Mouse (Mus musculus) liver, embryonic 14.5 days (tissue): ENCODE measurements around the gene Tmc6. TPM values are rescaled to one million over a fixed set of nuclear protein-coding genes. Genes with fewer than 3 reads are reported as not detected.
"Not testable (repeated sequence)": the region's sequence is repeated elsewhere in the genome, so short reads cannot be mapped to it uniquely, and the experiment has no call there.

Experiments used
- ATAC-seq: fragments of 200-750 bp; cut with Nextera tagmentation; 2 replicates; pipeline ENCODE4 v1.8.0; 2017; ENCODE audit warnings: moderate number of reproducible peaks, mild to moderate bottlenecking, moderate library complexity; ENCODE audit not compliant: insufficient read depth
- DNase-seq, 3 experiments: peaks; one replicate each; pipeline ENCODE4 v3.0.0-alpha.2; 2012 to 2013; ENCODE audit warnings: low read depth in 3 of 3, low spot score in 3 of 3
- H3K27ac ChIP-seq: fragments of 300-500 bp; sonication (generic); 2 replicates; pipeline ENCODE4 v1.5.1; 2014; ENCODE audit warnings: moderate library complexity, mild to moderate bottlenecking, control low read depth, inconsistent platforms
- H3K27me3 ChIP-seq: fragments of 300-500 bp; sonication (generic); 2 replicates; pipeline ENCODE4 v1.6.1; 2014; ENCODE audit warnings: mild to moderate bottlenecking, low read length, moderate library complexity; ENCODE audit not compliant: control insufficient read depth, insufficient read depth
- H3K36me3 ChIP-seq: fragments of 300-500 bp; sonication (generic); replicated peaks from 2 replicates; pipeline ENCODE4 v1.6.1; 2014; ENCODE audit warnings: low read depth; ENCODE audit not compliant: control insufficient read depth, insufficient read depth
- H3K4me1 ChIP-seq, 2 experiments: fragments of 200-500 bp in 1 of 2; fragments of 300-500 bp in 1 of 2; sonication (generic) in 1 of 2; replicated peaks; 2 replicates each; pipeline ENCODE4 v1.6.1; 2012 to 2014; ENCODE audit warnings: antibody characterized with exemption in 1 of 2, inconsistent platforms in 1 of 2, low read length in 1 of 2; ENCODE audit not compliant: control insufficient read depth in 2 of 2, insufficient read depth in 2 of 2
- H3K4me2 ChIP-seq: fragments of 300-500 bp; sonication (generic); 2 replicates; pipeline ENCODE4 v1.6.1; 2014; ENCODE audit warnings: low read depth, mild to moderate bottlenecking, control low read depth, moderate library complexity
- H3K4me3 ChIP-seq, 2 experiments: fragments of 200-500 bp in 1 of 2; fragments of 300-500 bp in 1 of 2; sonication (generic) in 1 of 2; 2 replicates each; pipeline ENCODE4 v1.5.1; 2012 to 2014; ENCODE audit warnings: low read depth in 2 of 2, low read length in 2 of 2, mild to moderate bottlenecking in 2 of 2, control low read depth in 1 of 2, inconsistent platforms in 1 of 2, moderate library complexity in 1 of 2; ENCODE audit not compliant: insufficient read depth in 1 of 2
- H3K9ac ChIP-seq: fragments of 300-500 bp; sonication (generic); replicated peaks from 2 replicates; pipeline ENCODE4 v1.6.1; 2014; ENCODE audit warnings: mild to moderate bottlenecking, control low read depth, moderate library complexity
- H3K9me3 ChIP-seq: fragments of 300-500 bp; sonication (generic); 2 replicates; pipeline ENCODE4 v1.6.1; 2016; ENCODE audit warnings: low read length, mixed read lengths; ENCODE audit not compliant: control insufficient read depth
- CTCF ChIP-seq: IDR thresholded peaks from 2 replicates; pipeline ENCODE4 v1.5.1; 2016; ENCODE audit warnings: antibody characterized with exemption, low read depth, control low read depth
- EP300 ChIP-seq: IDR thresholded peaks from 2 replicates; pipeline ENCODE4 v1.6.1; 2016; ENCODE audit warnings: antibody characterized with exemption, low read depth
- WGBS: fragments of 180-500 bp; shearing (Covaris S2); extraction: QIAGEN DNeasy Blood & Tissue Kit; methylation state at CpG from one replicate; pipeline ENCODE4 v1.1.7; 2014; ENCODE audit not compliant: insufficient replicate concordance; 5-methylcytosine and 5-hydroxymethylcytosine counted together
- polyA plus RNA-seq, 2 experiments: library from polyadenylated mRNA; depleted of rRNA in 1 of 2; stranded (reverse) in 1 of 2; unstranded in 1 of 2; fragments of >200 nt; fragmentation: Nextera tagmentation in 1 of 2; extraction: Ambion mirVana in 1 of 2; gene quantifications; 2 replicates each; pipeline versions ENCODE4 v1.2.1 to v1.2.3; 2012 to 2014

Tmc6 gene
- polyA plus RNA-seq, 2 experiments = 40.5 to 51.8 TPM

- peak in 1 of 3 experiments; percentile 55 for DNase-seq
- Histone ChIP-seq H3K27ac (peak overlapping the region; percentile 6; the same call in 1 of the 2 replicates), H3K4me2 (peak overlapping the region; percentile 63), H3K4me3 (peak overlapping the region in 1 of 2 experiments; percentile 26; a peak in 2 of 4 replicates), H3K9ac (peak overlapping the region; percentile 10), H3K9me3 (no peaks in the 10 kb centered on the region), H3K4me1 (peaks cover 24 to 30% of the 10 kb centered on the region in 2 experiments), H3K36me3 (peaks cover 34% of the 10 kb centered on the region), H3K27me3 (no peaks in the 10 kb centered on the region)
- peak; percentile 63 for ATAC-seq
- peak; percentile 95 for TF ChIP-seq CTCF
- TF ChIP-seq EP300 = no peak
- WGBS = 8% methylated on average over 14 of the region's 14 CpGs
Measured at GRCm38 (mm10) chr11:117790286-117790685, 8.3 kb upstream of the Tmc6 start.

DNA sequence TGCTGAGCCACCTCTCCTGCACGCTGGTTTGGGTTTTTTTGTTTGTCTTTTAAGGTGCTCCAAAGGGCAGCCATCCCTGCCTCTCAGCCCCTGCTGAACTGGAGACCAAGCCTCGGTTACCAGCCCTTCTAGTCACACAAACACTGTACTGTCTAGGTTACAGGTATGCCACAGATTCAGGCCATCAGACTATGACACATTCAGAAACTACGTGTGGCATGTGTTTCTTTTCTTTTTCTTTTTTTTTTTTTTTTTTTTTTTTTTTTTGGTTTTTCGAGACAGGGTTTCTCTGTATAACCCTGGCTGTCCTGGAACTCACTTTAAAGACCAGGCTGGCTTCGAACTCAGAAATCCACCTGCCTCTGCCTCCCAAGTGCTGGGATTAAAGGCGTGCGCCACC, 6.5 kb upstream of the Tmc6 start:
- WGBS = 85% methylated on average over 7 of the region's 7 CpGs
- H3K27ac ChIP-seq, H3K27me3 ChIP-seq, H3K9me3 ChIP-seq, ATAC-seq, DNase-seq, H3K4me2 ChIP-seq, H3K4me3 ChIP-seq, H3K9ac ChIP-seq: not testable (repeated sequence)
- peaks cover 48% of the 10 kb centered on the region for H3K36me3 ChIP-seq
- peaks cover 30 to 35% of the 10 kb centered on the region in 2 experiments for H3K4me1 ChIP-seq

- no peaks in the 10 kb centered on the region for H3K27me3 ChIP-seq
- WGBS = 16% methylated on average over 10 of the region's 10 CpGs
- TF ChIP-seq CTCF = peak; percentile 91
- no peak for TF ChIP-seq EP300
- DNase-seq (peak in 1 of 3 experiments; percentile 51), ATAC-seq (no peak)
- no peak overlapping the region for H3K27ac ChIP-seq
- peak overlapping the region; percentile 24 for H3K9ac ChIP-seq
- no peak overlapping the region for H3K4me3 ChIP-seq
- peaks cover 46% of the 10 kb centered on the region for H3K36me3 ChIP-seq
- H3K4me1 ChIP-seq = peaks cover 16 to 18% of the 10 kb centered on the region in 2 experiments
- H3K9me3 ChIP-seq = no peaks in the 10 kb centered on the region
- H3K4me2 ChIP-seq = peak overlapping the region; percentile 21; the same call in 1 of the 2 replicates
Measured at GRCm38 (mm10) chr11:117786294-117786693, 4.3 kb upstream of the Tmc6 start.

- no peak for TF ChIP-seq CTCF
- no peak for TF ChIP-seq EP300
- peak; percentile 48 to 60 (median 54) for DNase-seq
- WGBS = 34% methylated on average over 10 of the region's 10 CpGs
- Histone ChIP-seq H3K4me2 (peak overlapping the region; percentile 98), H3K4me3 (peak overlapping the region; percentile 75 to 81), H3K4me1 (peaks cover 9 to 14% of the 10 kb centered on the region in 2 experiments), H3K27me3 (no peaks in the 10 kb centered on the region), H3K9me3 (no peaks in the 10 kb centered on the region), H3K9ac (peak overlapping the region; percentile 99), H3K36me3 (peaks cover 43% of the 10 kb centered on the region), H3K27ac (peak overlapping the region; percentile 100)
- ATAC-seq = no peak
Measured at GRCm38 (mm10) chr11:117783683-117784309, 1.8 kb upstream of the Tmc6 start.

- Histone ChIP-seq H3K36me3 (peaks cover 48% of the 10 kb centered on the region), H3K9ac (peak overlapping the region; percentile 99), H3K27ac (peak overlapping the region; percentile 100), H3K4me3 (peak overlapping the region; percentile 75 to 81), H3K4me2 (peak overlapping the region; percentile 98), H3K9me3 (no peaks in the 10 kb centered on the region), H3K27me3 (no peaks in the 10 kb centered on the region), H3K4me1 (peaks cover 16 to 20% of the 10 kb centered on the region in 2 experiments)
- peak; percentile 80 for TF ChIP-seq CTCF
- no peak for TF ChIP-seq EP300
- peak; percentile 33 to 53 (median 49) for DNase-seq
- ATAC-seq = 0 out of 2 replicates have a peak, but pooled peaks have one; percentile 3
- 1% methylated on average over 31 of the region's 31 CpGs for WGBS
Measured at GRCm38 (mm10) chr11:117783089-117783488, 1.1 kb upstream of the Tmc6 start.
